Mouse (Mus musculus) erythroblast, adult 5-6 weeks (primary cell): Measurements from ENCODE around the gene Gm4969. TPM values are rescaled to one million over a fixed set of nuclear protein-coding genes. Genes with fewer than 3 reads are reported as not detected.
A peak's percentile ranks its signal among the peaks of the same experiment; 100 is the strongest.

Source experiments
- ATAC-seq: replicated peaks from 2 replicates; pipeline ENCODE4 v1.8.0; 2016; ENCODE audit warnings: moderate number of reproducible peaks, mild to moderate bottlenecking, moderate TSS enrichment, inconsistent platforms; ENCODE audit not compliant: poor library complexity, low FRiP score, severe bottlenecking
- total RNA-seq, 2 experiments: library from RNA; stranded (forward) in 1 of 2; stranded (reverse) in 1 of 2; fragments of 150-400 nt in 1 of 2; fragments of 200-764, 138-1000 nt in 1 of 2; gene quantifications; 2 replicates each; pipeline versions ENCODE4 v1.2.3 to v1.2.4; 2015 to 2017; ENCODE audit warnings: low replicate concordance in 2 of 2

Gene Gm4969
- total RNA-seq, 2 experiments from 2014 or later = not detected

- no peak for ATAC-seq
Measured at GRCm38 (mm10) chr7:19095751-19096110, 22.4 kb downstream of the Gm4969 start.

GRCm38 (mm10) chr7:19094826-19095750 lies 23.1 kb downstream of the Gm4969 start:
- no peak for ATAC-seq

GRCm38 (mm10) chr7:19094471-19094825 lies 23.7 kb downstream of the Gm4969 start, which contains the start of gene Six5:
Gene Six5, plus strand, starts transcription at chr7:19094594.
- ATAC-seq = no peak

DNA sequence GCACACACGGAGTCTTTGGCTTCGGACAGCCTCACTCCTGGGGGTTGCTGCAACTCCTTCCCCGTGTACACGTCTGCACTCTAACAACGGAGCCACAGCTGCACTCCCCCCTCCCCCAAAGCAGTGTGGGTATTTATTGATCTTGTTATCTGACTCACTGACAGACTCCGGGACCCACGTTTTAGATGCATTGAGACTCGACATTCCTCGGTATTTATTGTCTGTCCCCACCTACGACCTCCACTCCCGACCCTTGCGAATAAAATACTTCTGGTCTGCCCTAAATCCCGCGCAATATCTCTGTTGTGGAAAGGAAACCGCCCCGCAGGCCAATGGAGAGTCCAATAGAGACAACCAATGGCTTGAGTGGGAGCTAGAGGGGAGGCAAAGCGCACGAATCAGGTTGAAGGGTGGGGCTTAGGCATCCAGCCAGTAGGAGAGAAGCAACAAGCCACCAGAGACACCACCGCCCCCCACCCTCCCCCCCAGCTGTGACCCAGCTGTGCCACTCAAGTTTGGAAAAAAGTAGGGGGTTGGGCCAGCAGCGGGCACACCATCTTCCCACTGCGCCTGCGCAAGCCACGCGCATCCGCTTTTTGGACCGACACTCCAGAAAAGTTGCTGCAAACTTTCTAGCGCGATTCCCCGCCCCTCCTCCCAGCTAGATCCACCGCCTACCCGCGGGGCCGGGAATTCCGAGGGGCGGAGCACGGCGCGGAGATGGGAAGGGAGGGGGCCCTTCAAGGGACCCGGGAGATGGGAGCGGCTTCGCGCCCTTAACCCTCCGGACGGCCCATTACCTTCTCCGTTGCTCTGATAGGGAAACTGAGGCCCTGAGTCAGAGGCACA lies 24.4 kb downstream of the Gm4969 start:
- ATAC-seq = peak; percentile 67

GRCm38 (mm10) chr7:19093174-19093521 lies 25.0 kb downstream of the Gm4969 start:
- ATAC-seq = peak; percentile 81

DNA sequence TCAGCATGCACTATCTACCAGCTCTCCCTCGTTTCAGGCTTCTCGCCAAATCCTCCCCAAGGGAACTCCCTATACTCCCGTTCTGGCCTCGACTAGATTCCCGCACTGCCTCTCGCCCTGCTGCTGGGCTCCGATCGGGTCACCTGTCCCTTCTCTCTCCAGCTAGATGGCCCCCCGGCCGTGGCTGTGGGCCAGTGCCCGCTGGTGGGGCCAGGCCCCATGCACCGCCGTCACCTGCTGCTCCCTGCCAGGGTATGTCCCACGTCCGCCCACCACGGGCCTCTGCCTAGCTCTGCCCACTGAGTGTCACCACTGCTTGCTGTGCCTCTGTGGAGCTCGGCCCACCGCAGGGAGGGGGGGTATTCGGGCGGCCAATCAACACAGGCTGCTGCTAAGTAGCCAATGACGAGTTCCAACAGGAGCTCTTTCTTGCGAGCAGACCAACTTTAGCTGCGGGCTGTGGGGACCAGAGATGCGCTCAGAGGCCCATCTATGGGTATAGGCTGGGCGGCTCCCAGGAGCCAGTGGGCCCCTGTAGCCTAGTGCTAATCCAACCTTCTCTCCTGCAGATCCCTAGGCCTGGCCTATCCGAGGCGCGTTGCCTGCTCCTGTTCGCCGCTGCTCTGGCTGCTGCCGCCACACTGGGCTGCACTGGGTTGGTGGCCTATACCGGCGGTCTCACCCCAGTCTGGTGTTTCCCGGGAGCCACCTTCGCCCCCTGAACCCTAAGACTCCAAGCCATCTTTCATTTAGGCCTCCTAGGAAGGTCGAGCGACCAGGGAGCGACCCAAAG lies 25.6 kb downstream of the Gm4969 start:
- no peak for ATAC-seq

DNA sequence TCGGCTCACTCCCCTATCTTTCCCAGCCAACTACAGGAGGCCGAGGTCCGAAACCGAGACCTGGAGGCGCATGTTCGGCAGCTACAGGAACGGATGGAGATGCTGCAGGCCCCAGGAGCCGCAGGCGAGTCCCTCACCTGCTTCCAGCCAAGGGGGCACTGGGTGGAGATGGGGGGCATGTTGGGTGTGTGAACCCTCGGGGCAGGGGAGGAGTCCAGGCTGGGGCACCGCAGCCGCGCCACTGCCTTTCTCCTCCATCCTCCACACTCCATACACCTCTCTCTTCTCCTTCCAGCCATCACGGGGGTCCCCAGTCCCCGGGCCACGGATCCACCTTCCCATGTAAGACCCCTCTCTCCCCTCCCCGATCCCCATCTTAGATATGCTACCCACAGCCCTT lies 26.3 kb downstream of the Gm4969 start:
- ATAC-seq = no peak

DNA sequence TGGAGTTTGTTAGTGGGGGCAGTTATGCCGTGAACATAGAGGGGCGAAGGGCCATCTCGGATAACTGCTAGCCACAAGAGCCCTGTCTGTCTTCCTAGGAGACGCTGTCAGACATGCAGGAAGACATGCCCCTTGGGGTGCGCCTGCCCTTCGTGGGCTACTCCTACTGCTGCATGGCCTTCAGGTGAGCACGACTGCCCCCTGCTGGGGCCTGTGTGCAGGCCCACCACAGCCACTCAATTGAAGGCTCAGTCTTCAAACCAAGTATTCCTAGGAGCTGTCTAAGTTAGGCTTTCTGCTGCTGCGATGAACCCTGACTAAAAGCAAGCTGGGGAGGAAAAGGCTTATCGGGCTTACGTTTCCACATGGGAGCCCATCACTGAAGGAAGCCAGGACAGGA lies 29.4 kb downstream of the Gm4969 start:
- ATAC-seq = peak; percentile 43; the same call in 1 of the 2 replicates

- ATAC-seq = no peak
Measured at GRCm38 (mm10) chr7:19086760-19087159, 31.4 kb downstream of the Gm4969 start.

DNA sequence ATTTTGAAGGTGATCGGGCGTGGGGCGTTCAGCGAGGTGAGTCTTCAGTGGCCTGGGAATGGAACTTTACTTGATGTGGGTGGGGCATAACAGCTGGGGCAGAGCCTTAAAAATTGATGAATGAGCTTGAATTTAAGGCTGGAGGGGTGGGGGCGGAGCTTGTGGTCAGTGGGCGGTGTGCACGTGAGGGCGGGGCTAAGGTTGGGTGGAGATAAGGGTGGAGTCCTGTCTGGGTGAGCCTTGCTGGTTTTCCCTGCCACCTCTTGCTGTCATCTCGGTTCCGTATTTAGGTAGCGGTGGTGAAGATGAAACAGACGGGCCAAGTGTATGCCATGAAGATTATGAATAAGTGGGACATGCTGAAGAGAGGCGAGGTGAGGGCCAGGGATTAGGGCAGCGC lies 32.1 kb downstream of the Gm4969 start:
- peak; percentile 87 for ATAC-seq

GRCm38 (mm10) chr7:19085495-19085894 lies 32.7 kb downstream of the Gm4969 start:
- no peak for ATAC-seq

- no peak for ATAC-seq
Measured at GRCm38 (mm10) chr7:19084921-19085473, 33.2 kb downstream of the Gm4969 start.

DNA sequence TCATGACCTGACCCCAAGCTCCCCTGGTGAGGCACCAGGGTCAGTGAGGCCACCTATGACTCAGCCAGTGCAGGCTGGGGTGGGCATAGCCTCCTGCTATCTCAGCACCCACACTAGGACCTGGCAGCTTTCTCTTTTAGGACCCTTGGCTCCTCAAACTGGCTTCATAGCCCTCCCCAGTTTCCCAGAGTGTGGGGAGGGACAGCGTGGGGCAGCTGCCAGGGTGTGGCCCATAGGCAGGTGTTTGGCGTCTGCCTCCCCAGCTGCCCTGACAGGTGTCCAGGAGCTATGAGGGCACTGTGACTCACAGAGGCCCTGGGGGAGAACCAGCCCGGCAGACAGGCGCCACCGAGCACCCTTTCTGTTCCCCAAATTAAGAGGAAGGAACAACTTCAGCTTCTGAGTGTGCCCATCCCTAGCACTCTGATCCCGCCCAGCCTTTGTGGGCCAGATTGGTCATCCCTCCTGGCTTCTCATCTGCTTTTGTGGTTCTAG lies 33.8 kb downstream of the Gm4969 start:
- ATAC-seq = no peak

DNA sequence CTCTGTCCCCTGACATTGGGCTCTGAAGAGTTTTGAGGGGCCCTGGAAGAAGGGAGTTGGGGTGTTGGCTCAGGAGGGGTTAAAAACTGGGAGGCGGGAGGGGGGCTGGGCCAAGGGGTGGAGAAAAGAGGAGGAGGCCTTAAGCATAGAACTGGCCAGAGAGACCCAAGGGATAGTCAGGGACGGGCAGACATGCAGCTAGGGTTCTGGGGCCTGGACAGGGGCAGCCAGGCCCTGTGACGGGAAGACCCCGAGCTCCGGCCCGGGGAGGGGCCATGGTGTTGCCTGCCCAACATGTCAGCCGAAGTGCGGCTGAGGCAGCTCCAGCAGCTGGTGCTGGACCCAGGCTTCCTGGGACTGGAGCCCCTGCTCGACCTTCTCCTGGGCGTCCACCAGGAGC lies 34.5 kb downstream of the Gm4969 start, which contains the start of gene Dmpk:
TSS of gene Dmpk (plus strand) at position 149 of the 400 bp plus-strand sequence.
- ATAC-seq = no peak

- no peak for ATAC-seq
Measured at GRCm38 (mm10) chr7:19083096-19083495, 35.1 kb downstream of the Gm4969 start.

DNA sequence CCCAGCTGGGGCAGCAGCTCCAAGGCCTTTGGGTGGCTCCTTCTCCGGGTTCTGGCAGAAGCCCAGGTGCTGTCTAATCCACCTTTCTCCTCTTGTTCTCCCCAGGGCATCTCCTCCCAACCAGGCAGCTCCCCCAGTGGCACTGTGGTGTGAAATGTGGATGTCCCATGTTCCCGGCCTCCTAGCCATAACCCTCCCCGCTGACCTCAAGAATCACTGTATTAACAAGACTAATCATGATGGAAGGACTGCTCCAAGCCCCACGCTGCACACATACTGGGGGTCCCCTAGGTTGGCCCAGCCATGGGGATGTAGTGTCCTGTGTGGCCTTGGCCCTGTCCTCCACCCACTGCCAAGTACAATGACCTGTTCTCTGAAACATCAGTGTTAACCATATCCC lies 36.0 kb downstream of the Gm4969 start:
- no peak for ATAC-seq

GRCm38 (mm10) chr7:19080451-19080950 lies 37.7 kb downstream of the Gm4969 start:
- no peak for ATAC-seq

DNA sequence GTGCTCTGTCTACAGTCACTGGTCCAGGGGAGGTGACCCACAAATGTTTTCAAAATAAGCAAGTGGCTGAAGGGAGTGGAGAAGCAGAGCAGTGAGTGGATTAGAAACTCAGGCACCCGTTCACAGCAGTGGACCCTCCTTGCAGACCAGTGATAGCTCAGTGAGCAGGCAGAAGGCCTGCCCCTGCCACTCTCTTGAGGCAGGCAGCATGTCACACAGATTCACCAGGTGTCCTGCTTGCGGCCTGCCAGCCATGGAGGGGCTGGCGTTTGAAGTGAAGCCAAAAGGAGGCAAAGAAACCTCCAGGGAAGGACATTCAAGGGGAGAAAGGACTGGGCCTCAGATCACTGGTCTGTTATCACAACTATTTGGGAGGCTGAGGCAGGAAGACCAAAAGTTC lies 39.4 kb downstream of the Gm4969 start:
- no peak for ATAC-seq

DNA sequence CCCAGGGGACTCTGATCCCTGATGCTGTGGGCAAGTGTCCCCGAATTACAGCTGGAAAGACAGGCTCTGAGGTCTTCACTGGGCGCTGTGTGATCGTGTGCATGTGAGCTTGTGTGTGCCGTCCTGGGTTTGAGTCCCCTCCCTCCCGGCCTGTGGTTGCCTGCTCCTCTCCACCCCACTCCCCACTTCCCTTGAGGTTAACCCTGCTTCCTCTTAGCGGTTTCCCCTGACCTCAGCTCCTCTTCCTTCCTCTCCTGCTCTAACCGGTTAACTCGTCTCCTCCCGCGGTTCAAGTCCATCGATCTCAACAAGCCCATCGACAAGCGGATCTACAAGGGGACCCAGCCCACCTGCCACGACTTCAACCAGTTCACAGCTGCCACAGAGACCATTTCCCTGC lies 40.4 kb downstream of the Gm4969 start:
- no peak for ATAC-seq
